In genomic region chr1:128810860-128811259, GRCm38 (mm10) we compare ENCODE assay signal across 14 mouse cellular contexts.
"Had no signal": no experiment of that assay in that cellular context is flagged by ENCODE, and none has a peak within 500 bp of the region (broad histone marks: within the 10 kb centered on the region; RNA-seq: fewer than 3 reads in every experiment).

No protein-coding gene starts in this region.

- H3K4me3 ChIP-seq: limb, embryonic 13.5 days; midbrain, embryonic 10.5 days; neural tube, embryonic 13.5 days; stomach, embryonic 15.5 days had no signal

- H3K36me3 ChIP-seq: limb, embryonic 13.5 days; midbrain, embryonic 10.5 days; neural tube, embryonic 13.5 days; stomach, embryonic 15.5 days had no signal

- H3K4me2 ChIP-seq: limb, embryonic 13.5 days; neural tube, embryonic 13.5 days; stomach, embryonic 15.5 days had no signal

- H3K9me3 ChIP-seq: limb, embryonic 13.5 days; midbrain, embryonic 10.5 days; neural tube, embryonic 13.5 days; stomach, embryonic 15.5 days had no signal

- DNase-seq: kidney, adult 8-10 months; kidney, postnatal 36 days; layer of hippocampus, adult 9-11 months; left cerebral cortex, postnatal 4 days; lung, adult 18-20 months; midbrain, embryonic 14.5 days; right cerebral cortex, postnatal 14 days; thymus, adult 2 months; thymus, postnatal 25 days had no signal

- H3K9ac ChIP-seq: limb, embryonic 13.5 days; liver, embryonic 14.5 days; neural tube, embryonic 13.5 days; stomach, embryonic 15.5 days had no signal

- H3K4me1 ChIP-seq: limb, embryonic 13.5 days; stomach, embryonic 15.5 days had no signal

- H3K27me3 ChIP-seq: limb, embryonic 13.5 days; neural tube, embryonic 13.5 days; stomach, embryonic 15.5 days had no signal

- H3K27ac ChIP-seq: limb, embryonic 13.5 days; liver, embryonic 14.5 days; neural tube, embryonic 13.5 days; stomach, embryonic 15.5 days had no signal
